Mouse (Mus musculus) thymus, adult 2 months (tissue): ENCODE measurements around the gene Zgrf1.

Source experiments
- CTCF ChIP-seq: fragments of 200-500 bp; IDR thresholded peaks from 2 replicates; pipeline ENCODE4 v1.5.1; 2012; ENCODE audit warnings: mild to moderate bottlenecking, control low read depth, low read length, moderate library complexity, borderline replicate concordance; ENCODE audit not compliant: control insufficient read depth, poor library complexity, insufficient read depth; ENCODE audit errors: extremely low read depth
- POLR2A ChIP-seq: fragments of 200-500 bp; IDR thresholded peaks from 2 replicates; pipeline ENCODE4 v1.6.1; 2012; ENCODE audit warnings: mild to moderate bottlenecking, low read length, control low read depth, moderate library complexity; ENCODE audit not compliant: control insufficient read depth, poor library complexity, insufficient read depth; ENCODE audit errors: extremely low read depth

- no peak for TF ChIP-seq CTCF
- no peak for TF ChIP-seq POLR2A
Observed at GRCm38 (mm10) chr3:127651742-127652653, 98.7 kb downstream of the Zgrf1 start.
